15 mouse cellular contexts compared by ENCODE assay signal in the genomic region with DNA sequence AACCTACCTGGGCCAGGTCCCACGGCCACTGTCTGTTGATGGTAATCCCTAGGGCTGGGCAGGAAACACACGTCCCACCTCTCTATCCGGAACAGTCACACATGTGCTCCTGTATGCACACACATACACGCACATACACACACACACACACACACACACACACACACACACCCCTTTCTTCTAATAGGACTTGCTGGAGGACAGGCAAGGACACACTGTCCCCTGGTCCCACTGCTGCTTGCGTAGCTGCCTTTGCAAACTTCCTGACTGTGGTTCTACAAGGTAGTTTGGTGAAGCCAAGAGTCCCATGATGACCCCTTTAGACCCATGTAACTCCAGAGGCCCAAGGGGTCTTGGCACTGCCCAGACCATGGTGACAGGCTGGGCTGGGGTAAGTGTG. TPM values are rescaled to one million over a fixed set of nuclear protein-coding genes. Genes with fewer than 3 reads are reported as not detected.
A peak's percentile ranks its signal among the peaks of the same experiment; 100 is the strongest.
DNase-seq lines count a peak whose midpoint lies in the region; ATAC-seq and TF ChIP-seq lines count a peak whose summit lies in the region.
"Had no signal": no experiment of that assay in that cellular context is flagged by ENCODE, and none has a peak within 500 bp of the region (broad histone marks: within the 10 kb centered on the region; RNA-seq: fewer than 3 reads in every experiment).

No protein-coding gene starts in this region.

- no peaks in the 10 kb centered on the region for H3K9me3 ChIP-seq in heart, embryonic 10.5 days
- no peaks in the 10 kb centered on the region for H3K9me3 ChIP-seq in lung, postnatal 0 days (ENCODE audit: low read length)
- no peaks in the 10 kb centered on the region for H3K9me3 ChIP-seq in intestine, embryonic 16.5 days (ENCODE audit: control insufficient read depth, low read length)
- H3K9me3 ChIP-seq in stomach, embryonic 16.5 days (replicated peaks; ENCODE audit: control insufficient read depth, low read length) = no peaks in the 10 kb centered on the region
- H3K9me3 ChIP-seq: forebrain, embryonic 13.5 days; hindbrain, embryonic 12.5 days; megakaryocyte, embryonic 14.5 days had no signal

- no peak for ATAC-seq in lung, postnatal 0 days
- ATAC-seq in intestine, embryonic 16.5 days = no peak
- ATAC-seq in stomach, embryonic 16.5 days (ENCODE audit: insufficient read depth, low FRiP score) = no peak
- ATAC-seq in monocyte, adult 5-6 weeks (replicated peaks; ENCODE audit: insufficient number of reproducible peaks, low FRiP score, low TSS enrichment, poor library complexity, severe bottlenecking) = no peak
- ATAC-seq: activated CD4-positive, CD25-positive, alpha-beta regulatory T cell, adult 4 months had no signal

- H3K4me1 ChIP-seq in heart, embryonic 10.5 days = peaks cover 85% of the 10 kb centered on the region
- peaks cover 48% of the 10 kb centered on the region for H3K4me1 ChIP-seq in lung, postnatal 0 days (ENCODE audit: insufficient read depth, low read depth, low read length)
- H3K4me1 ChIP-seq in intestine, embryonic 16.5 days (ENCODE audit: control insufficient read depth, insufficient read depth, low read length) = peaks cover 43% of the 10 kb centered on the region
- peaks cover 44% of the 10 kb centered on the region for H3K4me1 ChIP-seq in stomach, embryonic 16.5 days (ENCODE audit: control insufficient read depth, insufficient read depth, low read length)

- no peak overlapping the region for H3K9ac ChIP-seq in lung, postnatal 0 days (replicated peaks; ENCODE audit: low read depth)
- no peak overlapping the region for H3K9ac ChIP-seq in intestine, embryonic 16.5 days (ENCODE audit: low read depth, low read length)
- no peak overlapping the region for H3K9ac ChIP-seq in stomach, embryonic 16.5 days (ENCODE audit: low read length)
- H3K9ac ChIP-seq: forebrain, embryonic 13.5 days; hindbrain, embryonic 12.5 days had no signal

- TF ChIP-seq EP300 in lung, postnatal 0 days (IDR thresholded peaks at IDR 0.05) = peak; percentile 38; the same call in 1 of the 2 replicates

- no peak for DNase-seq in heart, embryonic 10.5 days (ENCODE audit: low spot score)
- DNase-seq in heart, adult 9 months (ENCODE audit: low spot score in 2 of 2) = no peak
- DNase-seq in lung, postnatal 0 days (ENCODE audit: low spot score) = no peak
- no peak for DNase-seq in lung, postnatal 25 days (ENCODE audit: low spot score)
- DNase-seq in cerebellum, adult 8-10 months = no peak
- DNase-seq: cerebellum, adult 18-20 months; embryo, embryonic 11 days; gastrocnemius, postnatal 14 days had no signal

- WGBS in heart, embryonic 10.5 days = 74% methylated on average over 5 of the region's 5 CpGs
- WGBS in lung, postnatal 0 days = 71% methylated on average over 5 of the region's 5 CpGs
- WGBS in intestine, embryonic 16.5 days = 87% methylated on average over 5 of the region's 5 CpGs
- WGBS in stomach, embryonic 16.5 days = 71% methylated on average over 5 of the region's 5 CpGs

- no peak overlapping the region for H3K4me2 ChIP-seq in lung, postnatal 0 days (replicated peaks; ENCODE audit: low read depth, low read length)
- no peak overlapping the region for H3K4me2 ChIP-seq in intestine, embryonic 16.5 days (ENCODE audit: low read depth, low read length)
- no peak overlapping the region for H3K4me2 ChIP-seq in stomach, embryonic 16.5 days (ENCODE audit: low read depth, low read length)
- H3K4me2 ChIP-seq: forebrain, embryonic 13.5 days; hindbrain, embryonic 12.5 days had no signal

- no peaks in the 10 kb centered on the region for H3K27me3 ChIP-seq in heart, embryonic 10.5 days (ENCODE audit: insufficient read depth, poor library complexity, severe bottlenecking)
- no peaks in the 10 kb centered on the region for H3K27me3 ChIP-seq in lung, postnatal 0 days (replicated peaks; ENCODE audit: insufficient read depth, low read length)
- no peaks in the 10 kb centered on the region for H3K27me3 ChIP-seq in intestine, embryonic 16.5 days (replicated peaks; ENCODE audit: control insufficient read depth, insufficient read depth, low read length)
- H3K27me3 ChIP-seq in stomach, embryonic 16.5 days (ENCODE audit: control insufficient read depth, insufficient read depth, low read length) = no peaks in the 10 kb centered on the region

- H3K36me3 ChIP-seq in heart, embryonic 10.5 days = peaks cover 63% of the 10 kb centered on the region
- no peaks in the 10 kb centered on the region for H3K36me3 ChIP-seq in lung, postnatal 0 days (ENCODE audit: insufficient read depth, low read length)
- H3K36me3 ChIP-seq in intestine, embryonic 16.5 days (ENCODE audit: control insufficient read depth, insufficient read depth, low read length) = no peaks in the 10 kb centered on the region
- H3K36me3 ChIP-seq in stomach, embryonic 16.5 days (ENCODE audit: control insufficient read depth, insufficient read depth, low read length) = no peaks in the 10 kb centered on the region
- H3K36me3 ChIP-seq: hindbrain, embryonic 12.5 days had no signal

- peak overlapping the region; percentile 93 for H3K27ac ChIP-seq in heart, embryonic 10.5 days
- H3K27ac ChIP-seq in lung, postnatal 0 days (ENCODE audit: low read length) = peak overlapping the region; percentile 72
- H3K27ac ChIP-seq in intestine, embryonic 16.5 days (ENCODE audit: low read length) = peak overlapping the region; percentile 17; the same call in 1 of the 2 replicates
- H3K27ac ChIP-seq in stomach, embryonic 16.5 days (ENCODE audit: low read length) = peak overlapping the region; percentile 54; the same call in 1 of the 2 replicates

- no peak for TF ChIP-seq CTCF in lung, postnatal 0 days (IDR thresholded peaks at IDR 0.05)

- H3K4me3 ChIP-seq in heart, embryonic 10.5 days = no peak overlapping the region
- no peak overlapping the region for H3K4me3 ChIP-seq in lung, postnatal 0 days (ENCODE audit: low read depth, low read length)
- H3K4me3 ChIP-seq in intestine, embryonic 16.5 days (ENCODE audit: low read length) = no peak overlapping the region
- H3K4me3 ChIP-seq in stomach, embryonic 16.5 days (replicated peaks; ENCODE audit: low read length) = no peak overlapping the region
- H3K4me3 ChIP-seq: forebrain, embryonic 13.5 days; hindbrain, embryonic 12.5 days had no signal

RNA-seq across cellular contexts. Expression of gene Tgm2, which starts 5.6 kb away (rescaled TPM):
- 134 and 256 TPM in 2 replicates for polyA plus RNA-seq in heart, embryonic 10.5 days (2016; fragmentation: Nextera tagmentation; extraction: Ambion mirVana)
- polyA plus RNA-seq in lung, postnatal 0 days (2015; fragmentation: Nextera tagmentation; extraction: Ambion mirVana) = 97.0 TPM in 2 replicates
- 94.9 and 96.5 TPM in 2 replicates for polyA plus RNA-seq in intestine, embryonic 16.5 days (2015; fragmentation: Nextera tagmentation; extraction: Ambion mirVana)
- 123 and 133 TPM in 2 replicates for polyA plus RNA-seq in stomach, embryonic 16.5 days (2015; fragmentation: Nextera tagmentation; extraction: Ambion mirVana)
- total RNA-seq in monocyte, adult 5-6 weeks (2017) = 131 to 275 TPM (median 210 TPM) in 3 replicates

Comparison
In these comparisons a context has a peak if more than half of its experiments do, and no peak if none do; other contexts are left out.
1. H3K27ac ChIP-seq: peak in every context shown above with its lines; median percentile 93 in heart, embryonic 10.5 days; 72 in lung, postnatal 0 days; 54 in stomach, embryonic 16.5 days; 17 in intestine, embryonic 16.5 days.